Mouse (Mus musculus) skeletal muscle tissue, adult 2 months (tissue): ENCODE measurements around the gene Nt5c1b.

Experiments
- DNase-seq: peaks from one replicate; pipeline ENCODE4 v3.0.0-alpha.2; 2012; ENCODE audit warnings: low read depth, low spot score

The Nt5c1b gene

GRCm38 (mm10) chr12:10369673-10370072 lies at the start of gene Nt5c1b:
Gene Nt5c1b, plus strand, starts transcription at chr12:10369973.
- DNase-seq = no peak

DNA sequence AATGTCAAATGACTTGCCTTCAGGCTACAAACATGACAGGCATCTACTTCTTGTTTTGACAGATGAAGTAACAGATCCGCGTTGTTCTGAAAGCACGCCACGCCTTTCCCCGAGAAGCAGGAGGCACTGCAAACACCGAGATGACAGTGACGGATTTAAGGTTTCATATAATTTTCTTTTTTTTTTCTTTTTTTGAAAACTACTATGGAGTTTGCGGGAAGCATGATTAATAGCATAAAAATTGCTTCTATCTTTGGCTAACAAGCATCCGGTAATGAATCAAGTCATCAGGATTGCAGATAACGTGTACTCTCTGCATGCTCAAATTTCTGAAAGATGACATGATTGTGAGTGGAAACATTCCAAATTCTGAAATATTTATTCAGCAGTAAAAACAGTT lies 42.1 kb upstream of the Nt5c1b start:
- DNase-seq = peak; percentile 18

- DNase-seq = no peak
These were observed 40.3 kb upstream of the Nt5c1b start for GRCm38 (mm10) chr12:10329460-10329859.

GRCm38 (mm10) chr12:10340604-10341003 lies 29.2 kb upstream of the Nt5c1b start:
- no peak for DNase-seq

DNA sequence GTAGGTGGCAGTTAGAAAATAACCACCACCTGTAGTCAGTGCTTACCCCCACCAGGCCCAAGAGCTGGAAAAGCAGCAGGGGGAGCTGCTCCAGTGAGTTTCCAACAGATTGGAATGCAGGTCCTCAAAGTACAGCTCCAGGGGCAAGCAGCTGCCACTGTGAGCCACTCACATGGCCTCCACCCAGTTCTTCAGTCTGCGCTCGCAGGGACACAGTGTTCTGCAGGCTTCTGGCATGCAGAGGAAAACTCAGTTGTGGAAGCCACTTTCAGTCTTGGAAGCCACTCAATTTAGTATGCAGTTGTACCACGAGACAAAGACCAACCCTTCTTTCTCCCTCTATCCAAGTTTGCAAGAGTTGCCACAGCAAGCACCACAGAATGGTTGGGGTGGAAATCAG lies 19.1 kb upstream of the Nt5c1b start:
- DNase-seq = peak; percentile 42

DNA sequence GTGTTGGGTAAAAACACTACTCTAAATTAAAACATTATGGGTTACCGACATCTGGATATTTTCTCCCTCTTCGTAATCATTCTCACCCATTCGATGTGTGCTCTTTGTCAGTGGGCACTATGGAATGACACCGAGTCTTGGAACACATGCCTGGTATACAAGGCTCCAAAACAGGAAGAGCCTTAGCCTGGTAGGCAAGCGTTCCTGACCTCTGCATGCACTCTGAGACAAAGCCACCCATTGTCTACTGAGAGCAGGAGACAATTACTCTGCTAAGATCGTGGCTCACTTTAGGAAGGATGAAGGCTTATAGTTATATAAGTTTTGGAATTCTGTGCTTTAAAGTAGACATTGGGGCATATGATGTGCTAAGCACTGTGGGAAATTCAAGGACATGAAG lies 12.0 kb upstream of the Nt5c1b start:
- no peak for DNase-seq

DNA sequence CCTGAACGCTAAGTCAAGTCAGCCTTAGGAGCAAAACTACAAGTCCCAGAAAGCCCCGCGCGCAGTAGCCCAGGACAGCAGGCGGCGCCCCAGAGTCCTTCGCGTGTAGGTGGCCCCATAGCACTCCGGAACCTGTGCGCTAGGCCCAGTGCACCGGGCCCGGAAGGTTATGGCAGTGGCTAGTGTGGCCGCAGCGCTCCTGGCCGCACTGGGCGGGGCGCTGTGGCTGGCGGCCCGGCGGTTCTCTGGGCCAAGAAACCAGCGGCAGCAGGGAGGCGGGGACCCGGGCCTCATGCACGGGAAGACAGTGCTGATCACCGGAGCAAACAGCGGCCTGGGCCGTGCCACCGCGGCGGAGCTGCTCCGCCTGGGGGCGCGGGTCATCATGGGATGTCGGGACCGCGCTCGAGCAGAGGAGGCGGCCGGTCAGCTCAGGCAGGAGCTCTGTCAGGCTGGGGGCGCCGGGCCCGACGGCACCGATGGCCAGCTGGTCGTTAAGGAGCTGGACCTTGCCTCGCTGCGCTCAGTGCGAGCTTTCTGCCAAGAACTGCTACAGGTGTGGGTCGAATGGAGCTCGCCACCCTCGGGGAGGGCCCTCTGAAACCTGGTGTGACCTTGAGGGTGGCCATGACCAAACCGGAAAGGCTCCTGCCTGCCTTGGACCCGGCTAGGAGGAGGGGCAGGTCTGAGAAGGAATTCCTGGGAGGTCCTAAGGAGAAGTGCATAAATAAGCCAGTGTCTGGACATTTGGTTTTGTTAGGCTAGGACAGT lies 21.1 kb downstream of the Nt5c1b start, which contains the start of gene Rdh14:
Rdh14 (plus strand) TSS at position 102 of the 771 bp plus-strand sequence.
- peak; percentile 91 for DNase-seq

- no peak for DNase-seq
These were observed 31.0 kb downstream of the Nt5c1b start for GRCm38 (mm10) chr12:10400788-10401187.

GRCm38 (mm10) chr12:10402421-10403115 lies 32.8 kb downstream of the Nt5c1b start:
- DNase-seq = no peak

DNA sequence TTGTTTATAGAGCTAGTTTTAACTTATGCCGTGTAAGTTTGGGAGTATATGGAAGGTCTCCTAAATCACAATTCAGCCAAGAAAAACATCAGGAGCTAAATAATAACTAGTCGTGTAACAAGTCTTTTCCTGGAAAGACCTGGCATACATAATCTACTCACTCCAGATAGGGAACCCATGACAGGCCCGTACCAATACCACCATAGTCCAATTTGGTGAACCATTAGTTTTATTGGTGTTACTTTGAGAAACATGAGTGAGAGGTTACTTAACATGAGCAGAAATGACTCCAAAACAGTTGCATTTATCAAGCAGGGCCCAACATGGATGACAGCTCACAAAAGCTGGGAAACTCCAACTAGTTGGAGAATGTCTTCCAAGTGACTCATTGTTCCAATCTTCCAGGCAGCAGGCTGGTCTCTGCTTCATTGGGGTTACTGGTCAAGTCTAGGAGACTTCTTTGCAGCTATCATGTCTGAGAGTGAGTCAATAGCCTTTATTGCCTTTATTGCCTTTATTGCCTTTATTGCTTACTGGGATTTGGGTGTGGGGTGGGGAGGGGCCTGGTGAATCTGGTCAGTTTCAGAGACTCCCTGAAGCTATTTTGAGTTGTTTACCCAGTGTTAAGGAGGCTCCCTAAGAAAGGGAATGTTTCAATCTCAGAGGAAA lies 40.9 kb downstream of the Nt5c1b start:
- no peak for DNase-seq

DNA sequence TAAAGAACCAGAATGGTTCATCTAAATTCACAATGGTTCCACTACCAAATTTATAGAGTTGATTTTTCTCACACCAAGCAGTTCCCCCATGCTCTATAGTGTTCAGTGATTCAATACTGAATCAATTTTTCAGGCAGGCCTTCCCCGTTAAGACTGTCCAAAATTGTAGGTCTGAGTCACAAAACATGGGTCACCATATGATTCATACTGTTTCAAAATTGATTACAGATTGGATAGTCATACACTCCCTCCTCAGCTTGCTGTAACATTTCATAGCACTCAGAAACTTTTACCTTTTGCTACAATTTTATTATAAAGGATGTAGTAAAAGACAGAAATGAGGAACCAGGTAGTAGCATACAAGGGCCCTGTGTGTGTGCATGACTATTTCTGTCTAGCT lies 41.7 kb downstream of the Nt5c1b start:
- DNase-seq = no peak

GRCm38 (mm10) chr12:10422347-10422746 lies 52.6 kb downstream of the Nt5c1b start:
- peak; percentile 26 for DNase-seq

DNA sequence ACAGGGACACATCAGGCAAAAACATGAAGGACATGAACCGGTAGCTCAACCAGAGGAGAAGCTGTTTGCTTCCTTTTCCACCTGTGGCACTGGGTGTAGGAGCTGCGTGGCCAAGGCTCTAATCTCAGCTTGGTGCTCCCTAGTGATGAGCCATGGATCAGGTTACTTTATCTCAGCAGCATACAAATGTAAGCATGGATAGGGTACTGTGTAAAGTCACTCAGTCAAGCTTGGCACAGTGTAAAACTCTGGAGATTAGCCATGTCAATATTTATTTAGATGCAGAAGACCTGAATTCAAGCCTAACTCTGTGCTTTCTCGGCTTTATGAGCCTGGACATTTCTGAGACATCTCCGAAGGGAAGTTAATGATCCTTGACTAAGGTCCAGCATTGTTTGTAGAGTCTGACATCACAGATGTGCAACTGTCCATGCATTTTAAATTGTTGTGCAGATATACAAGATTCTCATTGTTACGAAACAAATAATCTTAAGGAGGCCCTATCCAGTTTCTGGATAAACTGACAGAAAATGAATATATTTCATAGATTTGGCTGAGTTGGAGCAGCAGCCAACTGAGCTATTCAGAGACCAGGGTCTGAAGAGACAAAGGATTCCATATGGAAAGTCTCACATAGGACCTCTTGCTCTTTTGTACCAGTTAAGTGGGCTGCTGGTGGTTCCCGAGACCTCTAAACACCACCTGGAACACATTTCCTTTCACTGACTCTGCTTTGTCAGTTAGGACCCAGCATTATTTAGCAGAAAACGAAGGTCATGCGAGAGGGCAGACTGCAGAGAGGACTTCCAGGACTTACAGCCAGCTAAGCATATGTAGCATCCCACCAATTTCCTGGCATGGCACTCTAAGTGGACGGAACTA lies 56.5 kb downstream of the Nt5c1b start:
- DNase-seq = no peak

DNA sequence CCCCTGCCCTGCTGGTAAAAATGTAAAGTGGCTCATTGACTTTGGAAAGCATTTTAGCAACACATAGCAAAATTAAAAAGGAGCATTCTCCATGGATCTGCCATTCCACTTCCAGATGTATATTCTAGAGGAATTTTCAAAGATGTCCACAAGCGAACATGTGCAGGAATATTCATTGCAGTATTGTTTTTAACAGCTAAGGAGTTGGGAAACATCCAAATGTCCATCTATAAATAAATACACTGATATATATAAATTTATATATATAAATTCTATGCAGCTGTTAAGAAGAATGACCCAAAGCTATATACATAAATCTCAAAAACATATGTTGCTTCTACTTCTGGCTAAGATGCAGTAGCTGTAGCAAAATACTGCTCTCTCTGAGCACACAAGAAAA lies 61.2 kb downstream of the Nt5c1b start:
- DNase-seq = no peak

DNA sequence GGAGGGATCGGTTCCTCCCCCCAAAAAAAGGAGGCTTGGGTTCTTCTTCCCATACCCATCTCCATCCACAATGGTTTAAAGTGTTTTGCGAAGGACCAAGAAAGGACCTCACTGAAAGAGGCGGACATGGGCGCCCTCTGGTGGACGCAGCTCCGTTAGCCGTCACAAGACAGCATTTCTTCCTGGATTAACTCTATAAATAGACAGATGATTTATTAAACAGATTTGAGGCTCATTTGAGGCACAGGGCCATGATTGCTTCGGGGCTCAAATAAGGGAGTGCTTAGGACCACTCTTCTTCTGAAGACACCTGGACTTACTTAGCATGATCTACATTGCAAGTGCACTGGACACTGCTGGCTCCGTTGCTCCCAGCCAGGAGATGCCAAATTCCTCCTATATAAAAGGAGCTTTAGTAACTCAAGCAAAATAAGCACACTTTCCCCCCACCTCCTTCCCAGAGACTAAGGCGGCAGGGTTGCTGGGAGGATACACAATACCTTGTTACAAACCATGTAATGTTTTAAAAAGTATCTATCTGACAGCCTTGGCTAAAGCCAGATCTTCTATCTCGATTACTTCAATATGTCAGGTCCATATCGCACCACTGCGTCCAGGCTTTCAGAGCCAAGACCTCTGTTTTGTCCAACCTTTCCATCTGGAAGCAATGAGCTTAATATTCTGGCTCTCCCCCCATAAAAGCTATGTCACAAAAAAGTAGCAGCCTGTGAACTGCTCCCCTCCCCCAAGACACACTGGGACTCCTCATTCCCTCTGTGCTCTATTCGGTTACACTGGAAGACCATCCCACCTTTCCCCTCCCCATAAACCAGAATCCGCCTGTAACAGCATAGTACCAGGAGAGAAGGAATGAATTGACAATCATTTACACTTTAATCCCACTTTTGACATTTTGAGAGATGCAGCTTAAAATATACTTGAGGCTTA lies 68.6 kb downstream of the Nt5c1b start:
- peak; percentile 70 for DNase-seq
